Mouse (Mus musculus) cerebellum, postnatal 4 days (tissue): ENCODE results near the gene Zfp414.
"Not testable (repeated sequence)": the region's sequence is repeated elsewhere in the genome, so short reads cannot be mapped to it uniquely, and the experiment has no call there.

Source experiments
- DNase-seq, 2 experiments: peaks; one replicate each; pipeline ENCODE4 v3.0.0; 2022; ENCODE audit warnings: low spot score in 2 of 2, mixed read lengths in 1 of 2

Zfp414 gene

GRCm38 (mm10) chr17:33628621-33629486 is at the start of gene Zfp414:
Gene Zfp414, plus strand, starts transcription at chr17:33629090.
- peak; percentile 66 to 89 for DNase-seq

- no peak for DNase-seq
These were observed 44.8 kb upstream of the Zfp414 start for GRCm38 (mm10) chr17:33584061-33584460.

- no peak for DNase-seq
These were observed 42.9 kb upstream of the Zfp414 start for GRCm38 (mm10) chr17:33586011-33586410.

- no peak for DNase-seq
These were observed 31.6 kb upstream of the Zfp414 start for GRCm38 (mm10) chr17:33597271-33597670.

GRCm38 (mm10) chr17:33598506-33598905 is 30.4 kb upstream of the Zfp414 start:
- DNase-seq = no peak

GRCm38 (mm10) chr17:33599836-33600475 is 28.9 kb upstream of the Zfp414 start:
- no peak for DNase-seq

- no peak for DNase-seq
These were observed 28.1 kb upstream of the Zfp414 start for GRCm38 (mm10) chr17:33600831-33601230.

- no peak for DNase-seq
These were observed 26.9 kb upstream of the Zfp414 start for GRCm38 (mm10) chr17:33601947-33602346.

GRCm38 (mm10) chr17:33607273-33607672 is 21.6 kb upstream of the Zfp414 start:
- DNase-seq = no peak

- no peak for DNase-seq
These were observed 18.3 kb upstream of the Zfp414 start for GRCm38 (mm10) chr17:33610548-33610947.

GRCm38 (mm10) chr17:33613726-33614125 is 15.2 kb upstream of the Zfp414 start:
- DNase-seq = not testable (repeated sequence)

- no peak for DNase-seq
These were observed 1.6 kb upstream of the Zfp414 start for GRCm38 (mm10) chr17:33627281-33627680.

- DNase-seq = no peak
These were observed 716 bp downstream of the Zfp414 start for GRCm38 (mm10) chr17:33629487-33630125.

GRCm38 (mm10) chr17:33630171-33630895 is 1.4 kb downstream of the Zfp414 start:
- no peak for DNase-seq

- DNase-seq = no peak
These were observed 2.3 kb downstream of the Zfp414 start for GRCm38 (mm10) chr17:33631236-33631635.

GRCm38 (mm10) chr17:33631796-33632195 is 2.9 kb downstream of the Zfp414 start:
- DNase-seq = peak in 1 of 2 experiments; percentile 74

- DNase-seq = no peak
These were observed 8.1 kb downstream of the Zfp414 start for GRCm38 (mm10) chr17:33637038-33637437.

- DNase-seq = no peak
These were observed 8.8 kb downstream of the Zfp414 start, which contains the start of gene Pram1 for GRCm38 (mm10) chr17:33637516-33638276. Gene Pram1, plus strand, starts transcription at chr17:33638056.

GRCm38 (mm10) chr17:33639743-33640142 is 10.9 kb downstream of the Zfp414 start:
- DNase-seq = no peak

- DNase-seq = no peak
These were observed 15.2 kb downstream of the Zfp414 start for GRCm38 (mm10) chr17:33644068-33644467.

GRCm38 (mm10) chr17:33645073-33645472 is 16.2 kb downstream of the Zfp414 start:
- DNase-seq = no peak
